Mouse (Mus musculus) liver, postnatal 0 days (tissue): ENCODE measurements around the gene Dip2a.

Source experiments
- CTCF ChIP-seq: sonication (generic); IDR thresholded peaks from 2 replicates; pipeline ENCODE4 v1.5.1; 2016; ENCODE audit warnings: antibody characterized with exemption, low read depth
- EP300 ChIP-seq: IDR thresholded peaks from 2 replicates; pipeline ENCODE4 v1.6.1; 2016; ENCODE audit warnings: antibody characterized with exemption, low read depth, mild to moderate bottlenecking

DNA sequence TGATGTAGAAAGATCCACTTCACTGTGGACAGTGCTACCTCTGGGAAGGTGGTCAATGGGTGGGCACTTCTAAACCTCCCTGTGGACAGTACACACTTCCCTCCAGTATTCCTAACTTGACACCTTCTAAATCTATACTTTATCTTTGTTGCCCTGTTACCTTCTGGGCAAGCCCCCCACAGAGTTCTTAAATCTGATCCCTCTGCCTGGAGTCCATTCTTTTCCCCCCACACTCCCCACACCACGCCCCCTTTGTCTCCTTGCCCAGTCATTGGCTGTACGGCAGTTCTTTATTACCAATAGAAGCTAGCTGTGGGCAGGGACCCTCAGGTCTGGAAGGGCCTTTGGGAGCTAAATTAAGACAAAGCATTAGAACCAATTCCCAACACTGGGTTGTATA lies 100.0 kb downstream of the Dip2a start:
- TF ChIP-seq CTCF (no peak), EP300 (no peak)
